Mouse (Mus musculus) neural tube, embryonic 15.5 days (tissue): ENCODE measurements around the gene Kazn. TPM values are rescaled to one million over a fixed set of nuclear protein-coding genes. Genes with fewer than 3 reads are reported as not detected.

ENCODE experiments used
- ATAC-seq: fragments of 200-750 bp; cut with Nextera tagmentation; 2 replicates; pipeline ENCODE4 v1.8.0; 2017; ENCODE audit warnings: mild to moderate bottlenecking, moderate TSS enrichment, moderate library complexity; ENCODE audit not compliant: low FRiP score
- H3K27ac ChIP-seq: fragments of 300-500 bp; sonication (generic); replicated peaks from 2 replicates; pipeline ENCODE4 v1.5.1; 2015; ENCODE audit warnings: mild to moderate bottlenecking, inconsistent platforms
- H3K27me3 ChIP-seq: fragments of 300-500 bp; sonication (generic); replicated peaks from 2 replicates; pipeline ENCODE4 v1.6.1; 2015; ENCODE audit warnings: inconsistent platforms
- H3K36me3 ChIP-seq: fragments of 300-500 bp; sonication (generic); 2 replicates; pipeline ENCODE4 v1.6.1; 2015; ENCODE audit warnings: inconsistent platforms
- H3K4me1 ChIP-seq: fragments of 300-500 bp; sonication (generic); 2 replicates; pipeline ENCODE4 v1.6.1; 2015; ENCODE audit warnings: inconsistent platforms
- H3K4me2 ChIP-seq: fragments of 300-500 bp; sonication (generic); 2 replicates; pipeline ENCODE4 v1.6.1; 2015; ENCODE audit warnings: inconsistent platforms, mild to moderate bottlenecking, moderate library complexity
- H3K4me3 ChIP-seq: fragments of 300-500 bp; sonication (generic); replicated peaks from 2 replicates; pipeline ENCODE4 v1.5.1; 2015; ENCODE audit warnings: mild to moderate bottlenecking, inconsistent platforms
- H3K9ac ChIP-seq: fragments of 300-500 bp; sonication (generic); replicated peaks from 2 replicates; pipeline ENCODE4 v1.6.1; 2015; ENCODE audit warnings: mild to moderate bottlenecking, inconsistent platforms
- H3K9me3 ChIP-seq: fragments of 300-500 bp; sonication (generic); replicated peaks from 2 replicates; pipeline ENCODE4 v1.6.1; 2016; ENCODE audit warnings: inconsistent platforms
- WGBS: fragments of 180-500 bp; shearing (Covaris S2); methylation state at CpG from one replicate; pipeline ENCODE4 v1.1.7; 2015; ENCODE audit warnings: mixed read lengths; 5-methylcytosine and 5-hydroxymethylcytosine counted together
- polyA plus RNA-seq: library from polyadenylated mRNA; unstranded; fragments of >200 nt; fragmentation: Nextera tagmentation; extraction: Ambion mirVana; gene quantifications from 2 replicates; pipeline ENCODE4 v1.2.1, GENCODE M21; 2015

Gene Kazn
- polyA plus RNA-seq, 1 experiment from 2014 or later = 25.5 TPM

GRCm38 (mm10) chr4:142264335-142264734, 25.1 kb upstream of the Kazn start:
- Histone ChIP-seq H3K4me2 (no peak overlapping the region), H3K9ac (no peak overlapping the region), H3K36me3 (no peaks in the 10 kb centered on the region), H3K4me3 (no peak overlapping the region), H3K9me3 (peaks cover 4% of the 10 kb centered on the region; the same call in 1 of the 2 replicates), H3K27ac (no peak overlapping the region), H3K4me1 (peaks cover 26% of the 10 kb centered on the region), H3K27me3 (no peaks in the 10 kb centered on the region)
- WGBS = 91% methylated on average over 7 of the region's 7 CpGs
- no peak for ATAC-seq

DNA sequence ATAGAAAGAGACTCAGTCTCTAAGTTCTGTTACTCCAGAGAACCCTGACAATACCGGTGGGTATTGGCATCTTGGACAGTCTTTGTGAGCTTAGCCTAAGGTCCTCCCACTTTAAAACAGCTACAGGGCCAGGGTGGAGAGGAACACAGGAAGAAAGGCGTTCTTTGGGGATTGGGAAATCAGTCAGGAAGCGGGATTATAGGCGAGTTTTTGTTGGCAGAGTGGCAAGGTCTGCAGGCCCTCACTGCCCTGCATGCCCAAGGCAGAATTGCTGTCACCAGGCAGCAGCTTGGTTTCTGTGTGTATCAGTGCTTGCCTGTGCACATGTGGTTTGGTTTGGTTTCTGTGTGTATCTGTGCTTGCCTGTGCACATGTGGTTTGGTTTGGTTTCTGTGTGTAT, 22.5 kb upstream of the Kazn start:
- Histone ChIP-seq H3K4me1 (peaks cover 9% of the 10 kb centered on the region), H3K27me3 (no peaks in the 10 kb centered on the region), H3K27ac (no peak overlapping the region), H3K4me3 (no peak overlapping the region), H3K4me2 (no peak overlapping the region), H3K36me3 (no peaks in the 10 kb centered on the region), H3K9ac (no peak overlapping the region), H3K9me3 (no peaks in the 10 kb centered on the region)
- no peak for ATAC-seq
- 72% methylated on average over 4 of the region's 4 CpGs for WGBS

DNA sequence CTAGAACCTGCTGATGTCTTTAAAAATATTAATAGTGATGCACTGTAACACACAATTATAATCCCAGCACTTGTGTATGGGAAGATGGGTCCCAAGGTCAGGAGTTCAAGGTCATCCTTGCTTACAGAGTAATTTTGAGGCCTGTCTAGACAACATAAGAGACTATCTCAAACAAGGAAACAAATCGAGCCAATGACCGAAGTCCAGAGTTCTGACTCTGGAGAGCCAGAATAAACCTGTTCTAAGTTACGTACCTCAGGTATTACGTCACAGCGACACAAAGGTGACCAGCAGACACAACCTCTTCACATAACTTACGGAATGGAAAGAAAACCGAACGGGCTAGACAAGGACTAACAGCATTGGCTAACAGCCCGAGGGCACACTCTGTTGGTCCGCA, 19.5 kb upstream of the Kazn start:
- H3K27me3 ChIP-seq = no peaks in the 10 kb centered on the region
- H3K9ac ChIP-seq = no peak overlapping the region
- no peak overlapping the region for H3K4me2 ChIP-seq
- H3K36me3 ChIP-seq = no peaks in the 10 kb centered on the region
- no peaks in the 10 kb centered on the region for H3K9me3 ChIP-seq
- H3K4me3 ChIP-seq = no peak overlapping the region
- H3K27ac ChIP-seq = no peak overlapping the region
- no peak for ATAC-seq
- peaks cover 5% of the 10 kb centered on the region for H3K4me1 ChIP-seq
- WGBS = 92% methylated on average over 10 of the region's 10 CpGs

GRCm38 (mm10) chr4:142254088-142254487, 14.9 kb upstream of the Kazn start:
- no peaks in the 10 kb centered on the region for H3K27me3 ChIP-seq
- H3K4me2 ChIP-seq = no peak overlapping the region
- H3K9me3 ChIP-seq = no peaks in the 10 kb centered on the region
- ATAC-seq = no peak
- H3K27ac ChIP-seq = no peak overlapping the region
- WGBS = 73% methylated on average over 6 of the region's 6 CpGs
- no peaks in the 10 kb centered on the region for H3K36me3 ChIP-seq
- no peak overlapping the region for H3K9ac ChIP-seq
- H3K4me3 ChIP-seq = no peak overlapping the region
- H3K4me1 ChIP-seq = peaks cover 7% of the 10 kb centered on the region; the same call in 1 of the 2 replicates

DNA sequence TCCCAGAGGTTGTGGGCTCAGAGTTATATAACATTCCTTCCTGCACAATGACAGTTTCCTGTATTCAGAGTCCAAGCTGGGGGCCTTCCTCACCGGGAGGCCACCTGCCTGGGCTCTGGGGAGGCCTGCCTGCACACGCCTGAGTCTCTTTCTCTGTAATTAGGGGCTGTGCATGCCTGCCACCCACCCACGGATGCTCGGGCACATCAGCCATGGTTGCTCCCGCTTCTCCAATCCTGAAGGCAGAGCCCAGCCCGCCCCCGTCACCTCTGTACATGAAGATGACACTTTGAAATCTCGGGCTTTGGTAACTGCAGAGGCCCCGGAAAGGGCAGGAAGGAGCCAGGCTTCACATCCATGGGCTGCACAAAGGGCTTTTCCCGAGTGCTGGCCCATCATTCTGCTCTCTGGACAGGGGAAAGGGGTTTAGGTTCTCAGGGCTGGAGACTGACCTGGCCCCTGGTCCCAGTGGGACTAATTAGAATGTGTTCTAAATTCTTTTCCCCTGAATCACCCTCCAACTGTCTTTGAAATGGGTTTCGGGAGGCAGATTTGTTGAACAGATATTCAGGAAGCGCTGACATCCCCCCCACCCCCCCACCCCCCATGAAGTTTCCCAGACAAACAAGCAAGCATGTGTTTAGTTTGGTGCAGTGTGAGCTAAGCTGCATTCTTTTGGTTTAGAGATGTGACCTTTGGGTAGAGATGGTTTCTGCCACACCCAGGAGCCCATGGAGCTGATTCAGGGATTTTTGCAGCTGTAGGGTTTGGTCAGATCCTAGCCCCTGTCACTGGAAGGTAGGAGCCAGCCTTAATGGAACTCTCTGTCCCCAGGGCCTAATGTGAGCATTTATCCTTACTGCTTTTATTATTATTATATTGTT, 12.5 kb upstream of the Kazn start:
- H3K4me3 ChIP-seq = no peak overlapping the region
- H3K27ac ChIP-seq = no peak overlapping the region
- H3K9ac ChIP-seq = no peak overlapping the region
- H3K36me3 ChIP-seq = no peaks in the 10 kb centered on the region
- WGBS = 50% methylated on average over 12 of the region's 12 CpGs
- no peaks in the 10 kb centered on the region for H3K27me3 ChIP-seq
- H3K4me2 ChIP-seq = no peak overlapping the region
- ATAC-seq = no peak
- peaks cover 7% of the 10 kb centered on the region; the same call in 1 of the 2 replicates for H3K4me1 ChIP-seq
- H3K9me3 ChIP-seq = no peaks in the 10 kb centered on the region

DNA sequence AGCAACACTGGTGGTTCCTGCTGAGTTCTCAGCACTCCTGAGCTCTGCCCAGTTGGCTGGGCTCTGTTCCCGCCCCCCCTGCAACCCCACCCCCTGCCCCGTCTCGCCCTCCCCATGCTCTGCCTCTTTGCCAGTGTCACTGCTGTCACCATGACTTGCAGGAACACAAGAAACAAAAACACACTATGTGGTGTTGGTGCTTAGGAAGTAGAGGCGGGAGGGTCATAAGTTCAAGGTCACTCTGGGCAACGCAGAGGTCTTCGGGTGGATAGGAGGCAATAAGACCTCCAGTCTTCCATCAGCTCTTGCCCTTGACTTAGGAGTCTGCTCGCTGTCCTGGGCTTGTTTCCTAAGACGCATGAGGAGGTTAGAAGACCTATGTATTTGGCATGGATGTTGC, 10.9 kb upstream of the Kazn start:
- H3K27ac ChIP-seq = no peak overlapping the region
- no peak for ATAC-seq
- no peaks in the 10 kb centered on the region for H3K9me3 ChIP-seq
- H3K36me3 ChIP-seq = no peaks in the 10 kb centered on the region
- H3K4me3 ChIP-seq = no peak overlapping the region
- WGBS = 95% methylated on average over 8 of the region's 8 CpGs
- no peak overlapping the region for H3K4me2 ChIP-seq
- no peak overlapping the region for H3K9ac ChIP-seq
- H3K27me3 ChIP-seq = no peaks in the 10 kb centered on the region
- peaks cover 12% of the 10 kb centered on the region for H3K4me1 ChIP-seq

- ATAC-seq = no peak
- 22% methylated on average over 9 of the region's 9 CpGs for WGBS
Observed at GRCm38 (mm10) chr4:142249401-142249800, 10.2 kb upstream of the Kazn start.

DNA sequence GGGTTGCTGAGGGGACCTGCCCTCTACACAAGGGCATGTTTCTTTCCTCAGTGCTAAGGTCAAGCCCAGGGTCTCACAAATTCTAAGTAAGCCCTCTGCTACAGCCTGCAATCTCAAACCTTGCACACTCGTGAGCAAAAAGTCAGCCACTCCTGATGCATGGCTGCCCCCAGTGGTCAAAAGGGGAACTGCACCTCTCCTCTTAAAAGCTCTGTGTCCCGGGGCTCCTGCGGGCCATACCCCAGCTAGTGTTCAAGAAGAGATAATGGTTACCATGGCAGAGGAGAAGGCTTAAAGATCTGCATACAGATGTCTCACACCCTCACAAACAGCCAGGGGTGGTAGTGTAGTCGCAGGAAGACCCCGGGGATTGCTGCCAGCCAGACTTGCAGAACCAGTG, 9.2 kb upstream of the Kazn start:
- WGBS = 7% methylated on average over 5 of the region's 5 CpGs
- H3K9me3 ChIP-seq = no peaks in the 10 kb centered on the region
- H3K9ac ChIP-seq = no peak overlapping the region
- no peak overlapping the region for H3K4me2 ChIP-seq
- no peaks in the 10 kb centered on the region for H3K27me3 ChIP-seq
- H3K4me3 ChIP-seq = no peak overlapping the region
- H3K4me1 ChIP-seq = peaks cover 12% of the 10 kb centered on the region
- no peaks in the 10 kb centered on the region for H3K36me3 ChIP-seq
- H3K27ac ChIP-seq = no peak overlapping the region
- no peak for ATAC-seq

More at GRCm38 (mm10) chr4:142249401-142249800, 10.2 kb upstream of the Kazn start:
- no peaks in the 10 kb centered on the region for H3K27me3 ChIP-seq
- H3K4me2 ChIP-seq = no peak overlapping the region
- no peak overlapping the region for H3K9ac ChIP-seq
- no peaks in the 10 kb centered on the region for H3K9me3 ChIP-seq
- no peak overlapping the region for H3K4me3 ChIP-seq
- H3K36me3 ChIP-seq = no peaks in the 10 kb centered on the region
- peaks cover 12% of the 10 kb centered on the region for H3K4me1 ChIP-seq
- no peak overlapping the region for H3K27ac ChIP-seq

GRCm38 (mm10) chr4:142246698-142247097, 7.5 kb upstream of the Kazn start:
- no peak for ATAC-seq
- Histone ChIP-seq H3K27ac (no peak overlapping the region), H3K9me3 (no peaks in the 10 kb centered on the region), H3K4me1 (peaks cover 12% of the 10 kb centered on the region), H3K9ac (no peak overlapping the region), H3K36me3 (no peaks in the 10 kb centered on the region), H3K4me2 (no peak overlapping the region), H3K27me3 (no peaks in the 10 kb centered on the region), H3K4me3 (no peak overlapping the region)
- 37% methylated on average over 5 of the region's 5 CpGs for WGBS

DNA sequence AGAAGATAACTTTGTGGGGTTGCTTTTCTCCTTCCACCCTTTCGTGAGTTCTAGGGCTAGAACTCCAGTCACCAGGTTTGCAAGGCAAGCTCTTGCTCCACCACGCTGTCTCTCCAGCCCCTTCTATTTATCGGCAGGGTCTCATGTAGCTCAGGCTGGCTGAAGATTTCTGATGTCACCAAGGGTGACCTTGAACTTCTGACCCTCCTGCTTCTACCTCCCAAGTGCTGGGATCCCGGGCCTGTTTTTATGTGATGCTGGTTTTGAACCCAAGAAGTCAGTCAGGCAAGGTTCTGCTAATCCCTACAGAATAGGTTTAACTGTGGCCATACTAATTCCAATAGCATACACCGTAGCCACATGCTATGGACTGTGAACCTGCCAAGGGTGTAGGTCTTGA, 5.4 kb upstream of the Kazn start:
- no peaks in the 10 kb centered on the region for H3K9me3 ChIP-seq
- ATAC-seq = no peak
- H3K27ac ChIP-seq = no peak overlapping the region
- no peak overlapping the region for H3K9ac ChIP-seq
- H3K4me1 ChIP-seq = peaks cover 8% of the 10 kb centered on the region
- H3K36me3 ChIP-seq = no peaks in the 10 kb centered on the region
- H3K27me3 ChIP-seq = no peaks in the 10 kb centered on the region
- WGBS = 95% methylated on average over 5 of the region's 5 CpGs
- H3K4me3 ChIP-seq = no peak overlapping the region
- no peak overlapping the region for H3K4me2 ChIP-seq

DNA sequence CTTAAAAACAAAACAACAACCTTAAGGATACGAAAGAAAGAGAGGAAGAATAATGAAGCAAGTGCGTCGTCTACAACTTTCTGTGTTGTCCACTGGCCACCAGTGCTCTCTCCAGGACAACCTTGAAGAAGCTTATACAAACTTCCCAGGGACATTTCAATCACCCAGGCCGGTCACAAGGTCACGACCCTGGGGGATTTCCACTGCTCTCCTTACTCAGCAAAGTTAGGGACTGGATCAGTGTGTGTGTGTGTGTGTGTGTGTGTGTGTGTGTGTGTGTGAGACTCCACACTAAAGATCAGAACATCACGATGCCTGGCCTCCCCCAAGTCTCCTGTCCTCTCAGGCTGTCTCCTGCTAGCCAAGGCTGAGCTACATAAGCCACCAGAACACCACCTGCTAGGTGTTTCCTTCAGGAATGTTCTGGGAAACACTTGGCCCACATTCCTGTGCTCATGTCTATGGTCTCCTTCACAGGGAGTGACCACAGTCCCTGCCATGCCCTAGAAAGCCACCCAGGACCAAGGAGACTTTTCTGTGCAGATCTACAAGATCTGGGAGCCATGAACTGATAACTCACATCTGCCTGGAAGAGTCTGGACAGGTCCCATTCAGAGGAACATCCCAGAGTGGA, 3.7 kb upstream of the Kazn start:
- Histone ChIP-seq H3K4me3 (no peak overlapping the region), H3K9me3 (no peaks in the 10 kb centered on the region), H3K27ac (no peak overlapping the region), H3K36me3 (no peaks in the 10 kb centered on the region), H3K4me2 (no peak overlapping the region), H3K4me1 (peaks cover 23% of the 10 kb centered on the region), H3K9ac (no peak overlapping the region), H3K27me3 (no peaks in the 10 kb centered on the region)
- no peak for ATAC-seq
- WGBS = 86% methylated on average over 6 of the region's 6 CpGs

DNA sequence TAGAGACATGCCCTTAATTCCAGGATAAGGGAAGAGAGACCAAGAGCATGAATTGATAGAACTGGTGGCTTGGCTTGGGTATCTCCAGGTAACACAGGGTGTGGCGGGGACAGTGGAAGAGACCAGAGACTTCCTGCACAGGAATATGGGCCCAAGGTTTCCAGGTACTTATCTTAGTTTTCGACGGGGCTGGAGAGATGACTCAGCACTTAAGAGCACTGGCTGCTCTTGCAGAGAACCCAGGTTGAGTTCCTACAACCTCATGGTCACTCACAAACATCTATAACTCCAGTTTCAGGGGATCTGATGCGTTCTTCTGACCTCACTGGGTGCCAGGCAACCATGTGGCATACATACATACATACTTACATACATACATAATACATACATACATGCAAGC, 3.0 kb upstream of the Kazn start:
- H3K9ac ChIP-seq = no peak overlapping the region

More for the DNA sequence above, 3.0 kb upstream of the Kazn start:
- H3K4me1 ChIP-seq = peaks cover 30% of the 10 kb centered on the region
- H3K4me2 ChIP-seq = no peak overlapping the region
- no peak overlapping the region for H3K4me3 ChIP-seq
- no peak for ATAC-seq
- no peak overlapping the region for H3K27ac ChIP-seq
- WGBS = 91% methylated on average over 4 of the region's 4 CpGs
- H3K9me3 ChIP-seq = no peaks in the 10 kb centered on the region
- peaks cover 2% of the 10 kb centered on the region; the same call in 1 of the 2 replicates for H3K27me3 ChIP-seq
- H3K36me3 ChIP-seq = no peaks in the 10 kb centered on the region
